Mouse (Mus musculus) lung, adult 2 months (tissue): ENCODE measurements at regions not wholly inside any gene's neighbourhood (a gene's known extent, or its start where the extent isn't known, plus 50 kb on each side); places are given as distances from the start of the nearest gene placed in this dataset.

Experiments used
- DNase-seq: peaks from one replicate; pipeline ENCODE4 v3.0.0; 2022
- H3K4me1 ChIP-seq: fragments of 200-500 bp; 2 replicates; pipeline ENCODE4 v1.6.1; 2011; ENCODE audit warnings: low read length; ENCODE audit not compliant: control insufficient read depth, insufficient read depth
- H3K4me3 ChIP-seq: fragments of 200-500 bp; replicated peaks from 2 replicates; pipeline ENCODE3; 2011; ENCODE audit warnings: low read depth, mild to moderate bottlenecking, control low read depth, low read length; ENCODE audit errors: extremely low read depth
- CTCF ChIP-seq: fragments of 200-500 bp; IDR thresholded peaks from 2 replicates; pipeline ENCODE4 v1.5.1; 2011; ENCODE audit warnings: mild to moderate bottlenecking, low read length, control low read depth; ENCODE audit not compliant: insufficient read depth
- POLR2A ChIP-seq: fragments of 200-500 bp; IDR thresholded peaks from 2 replicates; pipeline ENCODE4 v1.6.1; 2011; ENCODE audit warnings: low read depth, mild to moderate bottlenecking, control low read depth, low read length, borderline replicate concordance; ENCODE audit errors: extremely low read depth
- whole genome bisulfite sequencing: fragments of 180-500 bp; shearing (Covaris S2); methylation state at CpG from one replicate; pipeline ENCODE4 v1.1.7; 2018; 5-methylcytosine and 5-hydroxymethylcytosine counted together

DNA sequence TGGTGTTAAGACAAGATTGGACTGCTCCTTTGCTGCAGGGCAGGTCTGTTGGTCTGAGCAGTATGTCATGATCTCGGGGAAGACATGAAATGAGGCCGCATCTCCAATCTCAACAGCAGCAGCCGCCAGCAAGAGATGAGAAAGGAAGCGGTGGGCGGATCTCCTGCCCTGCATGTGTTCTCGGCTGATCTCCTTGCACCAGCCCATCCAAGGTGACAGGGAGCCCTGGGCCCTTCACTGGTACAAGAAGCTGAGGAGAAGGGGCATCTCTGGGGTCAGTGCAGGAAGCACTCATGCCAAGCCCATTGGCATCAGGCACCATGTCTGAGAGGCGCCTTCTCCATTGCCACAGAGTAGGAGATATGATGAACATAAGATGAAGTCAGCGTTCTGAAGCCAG, 151.0 kb downstream of the Drd1 start:
- H3K4me3 ChIP-seq = no peak overlapping the region
- TF ChIP-seq POLR2A (no peak), CTCF (no peak)
- WGBS = 77% methylated on average over 8 of the region's 8 CpGs
- DNase-seq = no peak
- no peaks in the 10 kb centered on the region for H3K4me1 ChIP-seq

DNA sequence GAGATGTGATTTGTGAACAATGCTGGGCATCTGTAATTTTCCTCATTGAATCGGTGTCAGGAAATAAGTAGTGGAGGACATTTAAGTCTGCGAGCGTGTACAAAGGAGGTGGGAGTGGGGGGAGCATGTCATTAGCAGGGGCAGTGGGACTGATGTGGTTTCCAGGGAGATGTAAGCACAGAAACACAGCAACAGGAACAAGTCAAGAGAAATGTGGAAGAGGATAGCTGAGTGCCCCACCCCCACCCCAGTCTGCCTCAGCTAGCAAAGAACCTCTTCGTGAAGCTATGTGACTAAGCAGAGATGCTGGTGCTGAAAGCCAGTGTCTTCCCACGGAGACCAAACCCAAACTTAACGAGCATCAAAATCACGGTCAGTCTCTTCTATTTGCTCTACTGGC, 151.9 kb downstream of the Drd1 start:
- no peak for DNase-seq
- WGBS = 48% methylated on average over 7 of the region's 7 CpGs

DNA sequence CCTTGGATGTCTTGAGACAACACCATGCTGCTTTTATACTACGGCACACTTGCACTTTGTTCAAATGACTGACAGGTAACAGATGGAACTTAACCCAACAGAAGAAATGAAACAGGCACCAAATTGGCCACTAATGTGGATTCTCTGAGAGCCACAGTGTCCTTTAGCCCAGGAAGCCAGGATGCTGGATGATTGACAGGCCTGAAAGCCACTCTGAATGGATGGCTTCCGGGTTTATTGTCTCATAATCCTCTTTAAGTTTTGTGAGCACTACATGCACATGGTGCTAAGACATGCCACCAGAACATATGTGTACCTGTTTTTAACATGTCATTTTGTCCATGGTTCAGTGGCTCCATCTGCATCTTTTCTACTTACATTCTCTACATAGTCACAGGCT, 152.7 kb downstream of the Drd1 start:
- Histone ChIP-seq H3K4me1 (no peaks in the 10 kb centered on the region), H3K4me3 (no peak overlapping the region)
- no peak for DNase-seq
- WGBS = 92% methylated on average over 2 of the region's 2 CpGs
- no peak for TF ChIP-seq CTCF
- TF ChIP-seq POLR2A = no peak

More for the DNA sequence above, 151.9 kb downstream of the Drd1 start:
- Histone ChIP-seq H3K4me3 (no peak overlapping the region), H3K4me1 (no peaks in the 10 kb centered on the region)
- no peak for TF ChIP-seq POLR2A
- TF ChIP-seq CTCF = no peak

DNA sequence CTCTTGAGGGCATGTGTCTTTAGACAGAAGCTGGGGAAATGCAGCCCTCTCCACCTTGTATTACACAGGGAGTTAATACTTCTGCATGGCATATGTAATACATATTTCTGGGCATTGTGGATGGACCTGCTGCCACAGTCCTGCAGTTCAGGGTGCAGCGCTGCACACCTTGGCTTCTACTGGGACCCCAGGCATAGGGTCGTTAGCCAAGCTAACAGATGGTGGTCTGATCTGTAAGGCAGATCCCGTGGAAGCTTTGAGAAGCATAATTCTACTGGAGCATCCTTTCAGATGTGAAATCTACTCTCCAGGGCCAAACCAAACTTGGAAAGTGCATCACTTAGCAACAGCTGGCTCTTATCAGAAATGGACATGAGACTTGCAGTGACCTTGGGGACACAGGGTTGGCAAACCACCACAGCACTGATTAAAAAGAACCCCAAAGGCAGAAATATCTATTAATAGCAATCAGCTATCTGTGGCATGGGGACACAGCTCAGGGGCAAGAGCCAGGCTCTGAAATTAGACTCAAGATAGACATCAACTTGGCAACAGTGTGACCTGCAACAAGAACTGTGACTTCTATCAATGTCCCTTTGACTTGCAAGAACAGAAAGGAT, 155.0 kb downstream of the Drd1 start:
- TF ChIP-seq POLR2A (no peak), CTCF (no peak)
- no peak for DNase-seq
- Histone ChIP-seq H3K4me3 (no peak overlapping the region), H3K4me1 (no peaks in the 10 kb centered on the region)
- WGBS = 69% methylated on average over 3 of the region's 3 CpGs

DNA sequence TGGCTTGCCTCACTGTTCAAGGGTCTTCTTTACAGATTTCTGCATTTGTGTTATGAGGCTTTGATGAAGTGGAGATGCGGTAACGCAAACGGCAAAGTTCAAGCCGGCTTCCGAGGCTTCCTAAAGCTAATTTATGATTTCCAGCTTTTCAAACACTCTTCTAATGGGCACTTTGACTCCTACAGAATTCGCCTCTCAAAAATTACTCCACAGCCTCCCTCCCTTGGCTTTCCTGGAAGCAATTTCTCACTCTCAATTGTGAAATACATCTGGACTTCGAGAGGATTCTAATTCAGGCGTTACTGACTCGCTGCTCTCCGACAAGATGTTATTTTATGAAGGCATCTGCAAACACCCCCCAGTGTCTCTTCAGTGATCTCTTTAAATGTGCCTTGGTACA, 157.2 kb downstream of the Drd1 start:
- Histone ChIP-seq H3K4me3 (no peak overlapping the region), H3K4me1 (no peaks in the 10 kb centered on the region)
- no peak for DNase-seq
- WGBS = 61% methylated on average over 10 of the region's 10 CpGs
- no peak for TF ChIP-seq CTCF

DNA sequence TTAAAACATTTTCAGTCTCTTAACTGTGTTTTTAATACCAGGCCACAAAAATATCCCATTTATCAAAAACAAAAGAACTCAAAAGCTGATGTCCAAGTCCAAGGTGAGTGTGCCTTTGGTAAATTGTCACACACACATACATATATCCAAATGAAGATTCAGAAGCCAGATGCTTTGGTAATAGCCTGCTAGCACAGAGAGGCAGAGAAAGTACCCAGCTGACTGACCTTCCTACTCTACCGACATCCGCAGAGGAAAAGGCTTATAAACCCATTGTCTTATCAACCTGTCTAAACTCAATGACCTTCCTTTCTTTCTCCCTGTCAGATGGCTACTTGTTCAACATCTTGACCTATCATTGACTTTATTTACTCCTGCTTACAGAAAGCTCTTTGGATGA, 158.3 kb downstream of the Drd1 start:
- Histone ChIP-seq H3K4me1 (no peaks in the 10 kb centered on the region), H3K4me3 (no peak overlapping the region)
- TF ChIP-seq POLR2A (no peak), CTCF (no peak)
- no peak for DNase-seq
- 74% methylated on average over 2 of the region's 2 CpGs for WGBS

DNA sequence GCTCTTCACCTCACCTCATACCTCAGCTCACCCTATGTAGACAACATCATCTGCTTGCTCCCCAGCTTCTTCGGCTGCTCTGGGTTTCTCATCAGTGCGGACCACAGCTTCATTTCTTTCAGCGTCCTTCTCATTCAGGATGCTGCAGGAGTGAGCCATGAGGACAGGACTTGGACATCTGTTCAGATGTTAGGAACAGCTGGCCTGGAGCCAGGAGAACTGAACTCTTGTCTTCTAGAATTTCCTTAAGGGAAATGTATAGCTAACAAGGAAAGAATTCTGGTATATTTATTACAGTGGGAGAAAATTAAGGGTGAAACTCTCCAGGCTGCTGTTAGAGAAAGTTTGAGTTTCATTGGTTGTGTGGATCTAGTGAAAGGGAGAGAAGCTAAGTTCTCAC, 167.1 kb downstream of the Drd1 start:
- no peaks in the 10 kb centered on the region for H3K4me1 ChIP-seq
- H3K4me3 ChIP-seq = no peak overlapping the region
- no peak for DNase-seq
- WGBS = 85% methylated on average over 3 of the region's 3 CpGs
- no peak for TF ChIP-seq POLR2A
- TF ChIP-seq CTCF = no peak

DNA sequence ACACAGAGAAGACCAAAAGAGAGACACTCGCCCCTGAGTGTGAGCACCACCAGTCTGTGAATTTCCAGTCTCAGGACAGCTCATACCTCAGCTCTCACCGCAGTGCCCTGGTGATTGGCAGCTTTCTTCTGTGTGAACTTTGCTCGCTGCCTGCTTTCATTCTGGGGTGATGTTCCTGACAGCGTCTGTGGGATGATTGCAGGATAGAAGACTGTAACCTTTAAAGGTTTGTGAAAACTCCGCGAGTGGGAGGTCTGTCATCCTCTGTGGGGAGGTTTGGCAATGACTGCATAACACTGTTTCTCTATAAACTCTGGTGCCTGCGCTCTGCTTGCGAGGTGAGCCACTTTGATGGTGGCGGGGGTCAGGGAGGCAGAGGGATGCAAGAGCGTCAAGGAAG, 169.7 kb downstream of the Drd1 start:
- TF ChIP-seq CTCF (no peak), POLR2A (no peak)
- DNase-seq = no peak
- H3K4me3 ChIP-seq = no peak overlapping the region
- WGBS = 84% methylated on average over 10 of the region's 10 CpGs
- no peaks in the 10 kb centered on the region for H3K4me1 ChIP-seq

DNA sequence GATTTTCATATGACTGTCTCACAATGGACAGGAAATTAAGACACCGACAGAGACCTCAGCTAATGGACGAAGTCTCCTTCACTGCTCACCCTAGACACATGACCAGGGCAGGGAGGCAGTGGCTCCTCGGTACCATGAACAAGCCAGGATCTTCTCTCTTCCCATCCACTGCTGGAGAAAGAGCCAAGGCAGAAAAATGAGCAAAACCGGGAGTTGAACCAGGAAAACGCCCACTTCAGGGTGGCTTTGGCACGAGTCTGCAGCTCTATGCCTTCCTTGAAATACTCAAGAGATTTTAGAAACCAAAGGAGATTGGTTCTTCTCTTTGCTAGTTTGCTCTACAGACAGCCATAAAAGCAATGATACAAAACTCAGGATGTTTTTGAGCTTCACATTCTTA, 172.3 kb downstream of the Drd1 start:
- DNase-seq = no peak
- 67% methylated on average over 6 of the region's 6 CpGs for WGBS
- Histone ChIP-seq H3K4me3 (no peak overlapping the region), H3K4me1 (no peaks in the 10 kb centered on the region)
- no peak for TF ChIP-seq POLR2A
- TF ChIP-seq CTCF = no peak

DNA sequence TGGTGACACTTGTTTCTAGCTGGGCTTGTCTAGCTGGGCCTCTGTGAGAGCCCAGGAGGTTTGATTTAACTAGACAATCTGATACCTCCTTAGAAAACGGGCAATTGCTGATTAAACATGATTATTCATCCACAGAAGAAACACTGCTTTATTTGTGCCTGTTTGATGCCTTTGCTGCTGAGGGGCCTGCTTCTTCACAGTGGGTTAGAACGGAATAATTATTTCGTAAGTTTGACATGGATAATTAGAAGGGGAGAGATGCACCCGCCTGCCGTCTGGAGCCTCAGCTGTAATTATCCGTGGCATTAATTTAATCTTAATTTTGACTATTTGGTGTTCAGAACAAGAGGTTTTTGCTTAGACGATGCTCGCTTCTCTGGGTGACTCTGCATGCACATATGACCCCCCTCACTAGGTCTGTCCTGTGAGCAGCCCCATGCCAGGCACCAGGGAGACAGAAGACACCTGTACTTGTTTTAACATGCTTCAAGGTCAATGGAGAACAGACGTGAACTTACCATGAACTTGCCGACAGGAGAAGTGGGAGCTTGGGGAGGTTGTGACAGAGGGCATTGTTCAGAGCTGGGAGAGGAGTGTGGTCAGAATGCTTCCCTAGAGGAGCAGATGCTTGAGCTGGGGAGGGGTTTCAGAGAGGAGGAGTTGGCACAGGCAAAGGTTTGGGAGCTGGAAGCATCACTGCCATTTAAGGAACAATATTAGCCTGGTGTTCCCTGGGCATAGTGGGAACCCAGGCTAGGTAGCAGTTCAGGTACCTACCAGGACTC, 174.8 kb downstream of the Drd1 start:
- Histone ChIP-seq H3K4me1 (no peaks in the 10 kb centered on the region), H3K4me3 (no peak overlapping the region)
- DNase-seq = no peak
- 77% methylated on average over 10 of the region's 10 CpGs for WGBS
- TF ChIP-seq POLR2A = no peak
- no peak for TF ChIP-seq CTCF
